Mouse (Mus musculus): ENCODE measurements around the gene Dars.
A peak's percentile ranks its signal among the peaks of the same experiment; 100 is the strongest.

Dars gene

DNA sequence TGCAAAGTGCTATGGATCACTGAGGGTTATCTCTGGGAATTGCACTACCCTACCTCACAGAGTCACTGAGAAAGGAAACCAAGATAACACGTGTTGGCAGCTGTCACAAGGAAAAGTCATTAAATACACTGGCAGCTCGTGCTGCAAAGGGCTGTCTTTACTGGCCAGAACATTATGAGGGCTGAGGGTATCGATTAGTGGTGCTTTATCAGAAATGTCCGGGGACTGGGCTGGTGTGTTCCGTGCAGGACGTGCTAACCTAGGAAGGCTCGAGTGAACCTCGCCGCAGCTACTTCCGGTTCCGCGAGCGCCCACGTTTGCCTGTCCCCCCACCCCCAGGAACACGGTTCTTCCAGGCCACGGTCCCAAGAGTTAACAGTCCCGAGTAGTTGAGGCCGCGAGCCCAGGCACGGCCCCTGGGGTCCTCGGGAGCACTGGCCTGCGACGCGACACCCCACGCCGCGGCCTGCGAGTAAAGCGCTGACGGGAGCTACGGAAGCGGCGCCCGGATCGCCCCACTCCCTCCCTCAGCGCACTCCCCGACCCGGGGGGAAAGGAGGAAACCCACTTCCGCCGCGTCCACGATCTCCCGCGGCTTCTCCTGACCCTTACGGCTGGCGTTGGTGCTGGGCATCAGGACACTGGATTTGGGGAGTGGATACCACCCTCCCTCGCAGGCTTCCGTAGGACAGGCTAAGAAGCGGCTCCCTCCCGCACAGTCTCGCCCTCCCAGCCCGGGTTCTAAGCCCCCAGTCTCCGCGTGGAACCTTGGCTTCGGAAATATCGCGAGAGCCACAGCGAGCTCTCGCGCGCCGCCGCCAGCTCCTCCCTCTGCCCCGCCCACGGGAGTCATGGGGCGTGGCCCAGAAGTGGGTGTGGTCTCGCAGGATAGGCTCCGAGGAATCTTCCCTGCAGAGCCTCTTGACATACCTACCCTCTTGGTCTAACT is at the start of gene Dars:
Gene Dars, minus strand, starts transcription at position 785 of the 949 bp plus-strand sequence.
- DNase-seq (ENCODE audit: low read depth), result peak; percentile 86

DNA sequence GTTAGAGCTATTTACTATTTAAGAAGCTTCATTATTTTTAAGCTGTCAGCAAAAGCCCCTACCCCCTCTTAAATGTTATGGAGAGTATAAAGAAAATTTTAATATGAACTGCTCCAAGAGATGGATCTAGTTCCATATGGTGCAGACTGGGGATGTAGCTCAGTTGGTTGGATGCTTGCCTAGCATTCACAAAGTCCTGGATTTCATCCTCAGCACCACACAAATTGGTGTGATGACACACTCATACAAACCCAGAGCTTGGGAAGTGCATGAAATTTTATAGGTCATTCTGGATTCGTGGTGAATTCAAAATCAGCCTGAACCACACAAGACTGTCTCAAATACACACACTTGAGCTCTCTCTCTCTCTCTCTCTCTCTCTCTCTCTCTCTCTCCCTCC is 49.7 kb upstream of the Dars start:
- no peak for DNase-seq (ENCODE audit: low read depth)

DNA sequence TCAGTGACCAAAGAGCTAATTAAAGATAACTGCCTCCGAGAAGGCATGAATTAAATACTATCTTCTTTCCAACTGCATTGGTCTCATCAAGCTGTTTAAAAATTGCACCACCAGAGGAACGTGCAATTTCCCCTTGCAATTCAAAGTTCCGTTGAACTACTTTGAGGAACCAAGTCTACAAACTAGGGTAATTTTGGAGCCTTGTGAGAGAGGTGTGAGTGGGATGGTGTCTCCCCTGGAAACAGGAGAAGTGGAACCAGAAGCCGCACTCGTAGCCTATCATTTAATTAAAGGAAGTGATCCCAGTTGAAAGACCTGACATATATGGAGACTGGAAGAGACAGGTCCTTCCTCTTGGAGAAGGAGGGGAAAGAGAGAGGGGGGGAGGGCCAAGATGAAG is 46.3 kb upstream of the Dars start:
- DNase-seq (ENCODE audit: low read depth), result no peak

DNA sequence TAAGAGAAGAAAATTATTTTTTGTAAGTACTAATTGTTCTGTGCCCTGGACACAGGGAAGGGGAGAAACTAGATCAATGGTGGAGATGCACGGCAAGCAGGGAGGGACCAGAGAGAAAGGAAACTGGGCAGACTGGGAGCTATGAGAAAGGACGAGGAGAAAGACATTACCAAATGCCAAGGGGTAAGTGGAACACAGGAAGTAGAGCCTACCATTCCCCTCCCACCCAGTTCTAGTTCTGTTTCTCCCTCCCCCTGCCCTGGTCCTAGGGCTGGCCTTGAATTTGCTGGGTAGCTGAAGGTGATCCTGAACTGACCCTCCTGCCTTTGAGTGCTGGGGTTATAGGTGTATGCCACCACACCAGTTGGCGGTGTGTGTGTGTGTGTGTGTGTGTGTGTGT is 45.2 kb upstream of the Dars start:
- DNase-seq (ENCODE audit: low read depth), result no peak

DNA sequence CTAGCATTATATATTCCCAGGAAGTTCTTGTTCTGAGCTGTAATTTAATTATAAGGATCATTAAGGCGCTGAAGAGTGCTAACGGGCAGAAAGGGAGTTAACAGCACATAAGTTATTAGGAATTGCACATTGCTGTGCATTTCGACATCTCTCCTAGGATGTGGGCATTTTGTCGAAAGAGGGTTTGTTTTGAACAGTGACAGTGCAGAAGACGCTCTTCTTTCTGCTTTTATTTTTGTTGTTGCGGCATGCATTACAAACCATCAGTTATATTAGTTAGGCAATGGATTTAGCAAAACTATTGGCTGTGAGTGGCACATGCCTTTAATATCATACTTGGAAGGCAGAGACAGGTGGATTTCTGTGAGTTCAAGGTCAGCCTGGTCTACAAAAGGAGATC is 43.6 kb upstream of the Dars start:
- DNase-seq (ENCODE audit: low read depth), result no peak

DNA sequence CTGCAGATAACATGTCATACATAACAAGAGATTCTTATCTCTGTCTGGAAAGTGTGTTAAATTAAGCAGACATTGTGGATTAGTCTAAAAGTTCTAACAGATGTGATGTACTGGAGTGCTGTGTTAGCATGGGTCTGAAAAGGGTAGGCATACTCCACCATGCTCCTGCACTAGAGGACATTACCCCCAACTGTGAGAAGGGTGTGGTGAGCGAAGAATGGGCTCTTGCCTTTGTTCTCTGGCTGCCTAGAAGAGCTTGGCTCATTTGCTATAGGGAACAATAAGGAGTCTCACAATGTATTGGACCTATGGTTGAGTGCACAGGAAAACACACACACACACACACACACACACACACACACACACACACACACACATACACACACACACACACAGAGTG is 42.3 kb upstream of the Dars start:
- DNase-seq (ENCODE audit: low read depth), result no peak

- DNase-seq (ENCODE audit: low read depth), result no peak
These were observed 41.8 kb upstream of the Dars start for GRCm38 (mm10) chr1:128459011-128459410.

GRCm38 (mm10) chr1:128456844-128457445 is 39.8 kb upstream of the Dars start:
- DNase-seq (ENCODE audit: low read depth), result no peak

- no peak for DNase-seq (ENCODE audit: low read depth)
These were observed 39.1 kb upstream of the Dars start for GRCm38 (mm10) chr1:128456271-128456670.

- DNase-seq (ENCODE audit: low read depth), result no peak
These were observed 35.0 kb upstream of the Dars start for GRCm38 (mm10) chr1:128452210-128452609.

DNA sequence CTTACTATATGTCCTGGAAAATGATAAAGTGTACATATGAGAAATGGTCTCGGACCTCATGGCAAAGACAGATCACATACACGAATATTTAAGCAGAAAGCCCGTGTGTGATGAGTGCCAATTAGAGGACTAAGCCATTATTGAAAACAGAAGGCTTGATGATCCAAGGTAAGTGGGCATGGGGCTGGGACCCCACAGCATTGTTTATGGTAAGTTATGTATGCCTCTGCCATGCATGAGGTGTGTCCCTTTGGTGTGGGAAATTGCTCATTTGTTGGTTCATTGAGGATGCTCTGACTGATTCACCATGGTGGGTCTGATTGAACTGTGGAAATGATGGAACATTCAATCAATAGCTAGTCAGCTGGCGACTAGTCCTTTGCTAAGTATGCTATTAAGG is 34.0 kb upstream of the Dars start:
- DNase-seq (ENCODE audit: low read depth), result no peak

DNA sequence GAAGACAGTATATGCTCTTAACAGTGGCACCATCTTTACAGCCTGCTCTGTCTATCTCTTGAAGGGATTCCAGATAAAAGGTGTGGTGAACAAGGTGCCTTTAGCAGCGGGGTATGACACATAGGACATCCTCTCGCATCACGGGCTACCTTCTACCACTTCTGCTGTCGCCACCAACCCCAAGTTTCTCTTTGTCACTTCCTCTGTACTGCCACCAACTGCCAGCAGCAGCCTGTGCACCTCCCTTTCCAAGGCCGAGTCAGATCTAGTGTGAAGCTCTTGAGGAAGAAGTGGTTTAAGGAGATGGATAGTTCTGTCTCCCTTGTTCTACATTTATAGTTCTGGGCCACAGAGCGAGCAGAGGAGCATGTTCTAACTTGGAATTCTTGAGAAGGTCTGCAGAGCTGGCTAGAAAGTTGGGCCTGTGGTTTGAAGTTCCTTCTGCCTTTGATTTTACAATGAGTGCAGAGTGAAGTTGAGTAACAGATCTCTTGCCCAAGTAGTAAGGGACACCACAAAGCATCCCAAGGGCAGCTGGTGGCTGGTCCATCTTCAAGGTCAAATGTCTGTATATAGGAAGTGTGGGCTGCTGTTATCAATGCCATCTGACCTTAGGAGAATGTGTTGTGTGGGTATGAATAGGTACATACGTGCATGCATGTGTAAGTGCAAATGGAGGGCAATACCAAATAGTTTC is 30.2 kb upstream of the Dars start:
- no peak for DNase-seq (ENCODE audit: low read depth)

GRCm38 (mm10) chr1:128443890-128444839 is 27.0 kb upstream of the Dars start:
- no peak for DNase-seq (ENCODE audit: low read depth)

DNA sequence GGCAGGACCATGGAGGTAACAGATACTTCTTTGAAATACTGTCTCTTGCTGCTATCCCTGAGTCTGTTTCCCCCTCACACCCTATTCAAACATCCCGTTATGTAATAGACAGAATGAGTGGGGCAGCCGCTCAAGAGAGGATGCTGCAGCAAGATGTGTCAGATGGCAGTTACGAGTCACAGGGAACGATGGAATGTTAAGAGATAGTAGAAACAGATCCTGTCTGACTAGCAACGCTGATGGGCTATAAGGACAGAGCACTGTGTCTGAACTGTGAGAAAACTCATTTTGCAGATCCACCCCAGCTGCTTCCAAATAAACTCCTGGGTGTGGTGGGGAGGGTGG is 23.9 kb upstream of the Dars start:
- no peak for DNase-seq (ENCODE audit: low read depth)

DNA sequence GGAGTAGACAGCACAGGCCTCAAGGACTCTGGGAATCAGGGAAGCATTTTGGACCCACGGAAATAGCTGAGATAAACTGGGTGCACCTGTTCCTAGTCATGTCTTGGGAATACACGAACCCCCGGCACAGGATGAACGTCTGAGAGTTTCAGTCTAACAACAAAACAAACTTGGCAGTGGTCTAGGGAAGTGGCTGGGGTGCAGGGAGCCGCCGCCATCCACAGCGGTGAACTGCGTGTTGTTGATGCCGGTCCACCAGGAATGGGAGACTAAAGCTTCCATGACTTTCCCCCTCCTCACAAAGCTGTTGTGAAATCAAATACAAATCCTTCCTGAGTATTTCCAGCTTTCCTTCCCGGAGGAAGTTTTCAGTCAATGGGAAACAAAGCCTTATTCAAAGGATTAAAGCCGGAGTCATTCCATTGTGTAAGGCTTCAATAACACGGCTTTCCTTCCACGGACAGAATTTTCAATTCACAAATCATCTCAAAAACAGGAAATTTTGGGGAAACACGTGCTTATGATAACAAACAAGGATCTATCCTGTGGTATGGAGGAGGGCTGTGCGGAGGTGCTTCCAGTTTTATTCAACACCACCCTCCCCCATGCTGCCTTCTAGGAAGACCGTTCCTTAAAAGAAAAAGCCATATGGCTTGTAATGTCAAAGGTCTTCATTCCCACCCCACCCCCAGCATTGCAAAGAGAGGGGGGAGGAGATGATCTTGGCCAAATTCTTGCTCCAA is 23.4 kb upstream of the Dars start:
- no peak for DNase-seq (ENCODE audit: low read depth)

GRCm38 (mm10) chr1:128439618-128440017 is 22.4 kb upstream of the Dars start:
- DNase-seq (ENCODE audit: low read depth), result no peak

GRCm38 (mm10) chr1:128438526-128438925 is 21.4 kb upstream of the Dars start:
- DNase-seq (ENCODE audit: low read depth), result no peak

GRCm38 (mm10) chr1:128437276-128437675 is 20.1 kb upstream of the Dars start:
- no peak for DNase-seq (ENCODE audit: low read depth)

- no peak for DNase-seq (ENCODE audit: low read depth)
These were observed 18.8 kb upstream of the Dars start for GRCm38 (mm10) chr1:128436015-128436414.

- DNase-seq (ENCODE audit: low read depth), result no peak
These were observed 18.4 kb upstream of the Dars start for GRCm38 (mm10) chr1:128435551-128435950.

DNA sequence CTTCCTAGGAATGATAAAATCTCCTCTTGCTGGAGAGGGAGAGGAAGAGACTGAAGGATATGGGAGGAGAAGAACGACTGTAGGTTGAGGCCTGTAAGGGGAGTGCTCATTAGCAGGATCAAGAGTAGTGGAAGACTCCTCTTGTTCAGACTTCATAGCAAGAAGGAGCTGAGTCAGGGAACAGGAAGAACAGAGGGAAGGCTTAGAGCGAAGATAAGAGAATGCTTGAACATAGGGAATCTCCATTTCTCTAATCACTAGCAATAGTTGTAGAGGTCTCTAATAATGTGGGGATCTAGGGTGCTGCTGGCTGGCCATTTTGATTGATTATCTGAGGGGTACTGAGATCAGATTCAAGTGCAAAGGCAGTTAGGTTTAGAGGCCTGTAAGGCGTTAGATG is 7.8 kb upstream of the Dars start:
- DNase-seq (ENCODE audit: low read depth), result no peak
